Mouse (Mus musculus) lung, postnatal 0 days (tissue): ENCODE measurements around the gene Slc16a7.

Experiments
- CTCF ChIP-seq: IDR thresholded peaks from 2 replicates; pipeline ENCODE4 v1.5.1; 2016; ENCODE audit warnings: antibody characterized with exemption, mild to moderate bottlenecking
- EP300 ChIP-seq: IDR thresholded peaks from 2 replicates; pipeline ENCODE4 v1.6.1; 2016; ENCODE audit warnings: antibody characterized with exemption, mild to moderate bottlenecking, control low read depth

- no peak for TF ChIP-seq CTCF
- no peak for TF ChIP-seq EP300
Observed at GRCm38 (mm10) chr10:125255904-125256303, 133.4 kb downstream of the Slc16a7 start.
